Mouse (Mus musculus) kidney, embryonic 14.5 days (tissue): Measurements from ENCODE around the gene Rprd1b. TPM values are rescaled to one million over a fixed set of nuclear protein-coding genes. Genes with fewer than 3 reads are reported as not detected.

Source experiments
- ATAC-seq: fragments of 200-750 bp; cut with Nextera tagmentation; 2 replicates; pipeline ENCODE4 v1.8.0; 2017; ENCODE audit warnings: moderate number of reproducible peaks, mild to moderate bottlenecking, moderate TSS enrichment, moderate library complexity; ENCODE audit not compliant: low FRiP score, low TSS enrichment
- H3K27ac ChIP-seq: fragments of 300-500 bp; sonication (generic); 2 replicates; pipeline ENCODE4 v1.5.1; 2014; ENCODE audit warnings: low read depth, mild to moderate bottlenecking, low read length, moderate library complexity, mixed read lengths
- H3K27me3 ChIP-seq: fragments of 300-500 bp; sonication (generic); 2 replicates; pipeline ENCODE4 v1.6.1; 2014; ENCODE audit warnings: mild to moderate bottlenecking, low read length; ENCODE audit not compliant: control insufficient read depth, insufficient read depth
- H3K36me3 ChIP-seq: fragments of 300-500 bp; sonication (generic); 2 replicates; pipeline ENCODE4 v1.6.1; 2014; ENCODE audit warnings: low read length, mixed read lengths; ENCODE audit not compliant: control insufficient read depth, insufficient read depth
- H3K4me1 ChIP-seq: fragments of 300-500 bp; sonication (generic); 2 replicates; pipeline ENCODE4 v1.6.1; 2014; ENCODE audit warnings: low read length, mixed read lengths; ENCODE audit not compliant: control insufficient read depth, insufficient read depth
- H3K4me2 ChIP-seq: fragments of 300-500 bp; sonication (generic); replicated peaks from 2 replicates; pipeline ENCODE4 v1.6.1; 2014; ENCODE audit warnings: low read depth, mild to moderate bottlenecking, low read length
- H3K4me3 ChIP-seq: fragments of 300-500 bp; sonication (generic); 2 replicates; pipeline ENCODE4 v1.5.1; 2014; ENCODE audit warnings: mild to moderate bottlenecking, low read length
- H3K9ac ChIP-seq: fragments of 300-500 bp; sonication (generic); 2 replicates; pipeline ENCODE4 v1.6.1; 2014; ENCODE audit warnings: low read depth, mild to moderate bottlenecking, low read length, moderate library complexity
- H3K9me3 ChIP-seq: fragments of 300-500 bp; sonication (generic); 2 replicates; pipeline ENCODE4 v1.6.1; 2016; ENCODE audit warnings: low read length; ENCODE audit not compliant: control insufficient read depth
- WGBS: fragments of 180-500 bp; shearing (Covaris S2); extraction: QIAGEN DNeasy Blood & Tissue Kit; methylation state at CpG from one replicate; pipeline ENCODE4 v1.1.7; 2014; 5-methylcytosine and 5-hydroxymethylcytosine counted together
- polyA plus RNA-seq: library from polyadenylated mRNA; unstranded; fragments of >200 nt; fragmentation: Nextera tagmentation; extraction: Ambion mirVana; gene quantifications from 2 replicates; pipeline ENCODE4 v1.2.1, GENCODE M21; 2014

The Rprd1b gene
- polyA plus RNA-seq, 1 experiment from 2014 or later = 53.3 TPM

DNA sequence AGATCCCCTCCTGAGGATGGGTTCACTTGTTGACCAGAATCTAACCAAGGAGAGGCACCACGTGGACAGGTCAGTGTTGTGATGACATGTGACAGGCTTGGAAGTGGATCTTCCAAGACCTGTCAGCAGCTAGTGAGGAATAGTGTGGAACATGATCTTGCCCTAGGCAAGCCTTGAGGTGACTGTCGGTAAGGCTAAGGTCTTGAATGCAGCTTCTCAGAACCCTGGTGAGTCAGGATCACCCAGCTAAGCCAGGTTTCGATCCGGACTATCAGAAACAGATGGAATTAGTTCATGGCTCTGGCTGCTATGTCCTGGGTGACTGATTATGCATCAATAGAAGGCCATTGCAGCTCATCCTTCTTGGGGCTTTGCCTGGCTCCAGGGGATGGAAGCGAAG, 70.4 kb downstream of the Rprd1b start:
- H3K4me2 ChIP-seq = no peak overlapping the region
- 85% methylated on average over 5 of the region's 5 CpGs for WGBS
- H3K9ac ChIP-seq = no peak overlapping the region
- ATAC-seq = no peak
- no peak overlapping the region for H3K27ac ChIP-seq
- no peaks in the 10 kb centered on the region for H3K9me3 ChIP-seq
- H3K36me3 ChIP-seq = no peaks in the 10 kb centered on the region
- peaks cover 12% of the 10 kb centered on the region for H3K4me1 ChIP-seq
- no peaks in the 10 kb centered on the region for H3K27me3 ChIP-seq
- H3K4me3 ChIP-seq = no peak overlapping the region

DNA sequence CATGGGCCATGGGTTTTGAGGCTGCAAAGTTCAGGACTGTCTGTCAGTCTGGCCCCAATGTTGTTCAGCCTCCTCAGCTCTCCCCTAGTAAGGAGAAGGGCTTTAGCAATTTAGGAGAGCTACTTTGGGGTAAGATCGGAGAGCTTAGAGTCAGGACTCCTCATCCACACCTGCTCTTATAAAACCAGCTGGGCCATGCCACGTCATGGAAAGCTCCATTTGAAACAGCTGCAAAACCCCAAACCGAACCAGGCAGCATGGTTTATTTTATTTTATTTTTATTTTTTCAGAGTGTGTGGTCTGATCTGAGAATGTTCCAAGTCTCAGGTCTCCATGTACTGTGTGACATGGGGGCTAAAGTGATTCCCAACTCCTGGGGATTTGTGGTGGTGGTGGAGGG, 71.2 kb downstream of the Rprd1b start:
- Histone ChIP-seq H3K9me3 (no peaks in the 10 kb centered on the region), H3K4me2 (no peak overlapping the region), H3K27me3 (no peaks in the 10 kb centered on the region), H3K9ac (no peak overlapping the region), H3K4me1 (peaks cover 4% of the 10 kb centered on the region; the same call in 1 of the 2 replicates), H3K36me3 (no peaks in the 10 kb centered on the region), H3K27ac (no peak overlapping the region), H3K4me3 (no peak overlapping the region)
- ATAC-seq = 0 out of 2 replicates have a peak, but pooled peaks have one; percentile 41
- WGBS = 68% methylated on average over 3 of the region's 3 CpGs

- Histone ChIP-seq H3K9me3 (no peaks in the 10 kb centered on the region), H3K4me3 (no peak overlapping the region), H3K4me2 (no peak overlapping the region), H3K9ac (no peak overlapping the region), H3K27ac (no peak overlapping the region), H3K4me1 (peaks cover 3% of the 10 kb centered on the region; the same call in 1 of the 2 replicates), H3K27me3 (no peaks in the 10 kb centered on the region), H3K36me3 (no peaks in the 10 kb centered on the region)
- WGBS = 82% methylated on average over 5 of the region's 5 CpGs
- ATAC-seq = no peak
Measured at GRCm38 (mm10) chr2:158101768-158102167, 73.5 kb downstream of the Rprd1b start.

- ATAC-seq = no peak
- whole genome bisulfite sequencing = 48% methylated on average over 6 of the region's 6 CpGs
- H3K36me3 ChIP-seq = no peaks in the 10 kb centered on the region
Measured at GRCm38 (mm10) chr2:158104966-158105365, 76.7 kb downstream of the Rprd1b start.

GRCm38 (mm10) chr2:158105605-158106004, 77.3 kb downstream of the Rprd1b start:
- Histone ChIP-seq H3K36me3 (no peaks in the 10 kb centered on the region), H3K4me2 (no peak overlapping the region), H3K4me1 (peaks cover 18% of the 10 kb centered on the region), H3K9ac (no peak overlapping the region), H3K27ac (no peak overlapping the region), H3K9me3 (no peaks in the 10 kb centered on the region), H3K27me3 (no peaks in the 10 kb centered on the region), H3K4me3 (no peak overlapping the region)
- WGBS = 84% methylated on average over 6 of the region's 6 CpGs
- no peak for ATAC-seq

More at GRCm38 (mm10) chr2:158104966-158105365, 76.7 kb downstream of the Rprd1b start:
- no peak overlapping the region for H3K27ac ChIP-seq
- H3K27me3 ChIP-seq = no peaks in the 10 kb centered on the region
- H3K9ac ChIP-seq = no peak overlapping the region
- H3K4me3 ChIP-seq = no peak overlapping the region
- H3K9me3 ChIP-seq = no peaks in the 10 kb centered on the region
- no peak overlapping the region for H3K4me2 ChIP-seq
- H3K4me1 ChIP-seq = peaks cover 22% of the 10 kb centered on the region

- H3K27me3 ChIP-seq = no peaks in the 10 kb centered on the region
- H3K36me3 ChIP-seq = no peaks in the 10 kb centered on the region
- WGBS = 25% methylated on average over 6 of the region's 6 CpGs
- peak; percentile 61 for ATAC-seq
- peaks cover 18% of the 10 kb centered on the region for H3K4me1 ChIP-seq
- peak overlapping the region; percentile 66; the same call in 1 of the 2 replicates for H3K27ac ChIP-seq
- no peak overlapping the region for H3K9ac ChIP-seq
- no peak overlapping the region for H3K4me2 ChIP-seq
- H3K9me3 ChIP-seq = no peaks in the 10 kb centered on the region
- H3K4me3 ChIP-seq = no peak overlapping the region
Measured at GRCm38 (mm10) chr2:158106947-158107587, 78.8 kb downstream of the Rprd1b start.

DNA sequence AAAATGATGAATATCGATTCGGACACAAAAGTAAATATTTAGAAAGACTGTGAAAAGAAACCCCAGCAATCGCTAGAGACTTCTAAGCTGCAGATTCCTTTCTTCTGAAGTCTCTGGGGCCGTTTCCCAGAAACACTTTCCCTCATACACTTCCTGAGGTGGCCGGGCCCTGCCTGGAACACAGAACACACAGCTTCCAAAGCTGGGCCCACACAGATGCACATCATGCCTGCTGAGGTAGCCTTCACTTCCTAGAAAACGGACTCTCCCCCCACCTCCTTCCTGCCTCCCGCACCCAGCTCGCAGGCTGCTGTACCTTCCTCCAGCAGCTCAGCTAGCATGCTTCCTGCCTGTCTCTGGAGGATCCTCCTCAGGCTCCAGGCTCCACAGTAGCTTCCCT, 81.2 kb downstream of the Rprd1b start:
- no peaks in the 10 kb centered on the region for H3K27me3 ChIP-seq
- no peak overlapping the region for H3K4me2 ChIP-seq
- H3K9ac ChIP-seq = no peak overlapping the region
- 41% methylated on average over 8 of the region's 8 CpGs for WGBS
- H3K27ac ChIP-seq = peak overlapping the region; percentile 74; the same call in 1 of the 2 replicates
- ATAC-seq = no peak
- no peaks in the 10 kb centered on the region for H3K9me3 ChIP-seq
- H3K36me3 ChIP-seq = no peaks in the 10 kb centered on the region
- no peak overlapping the region for H3K4me3 ChIP-seq
- H3K4me1 ChIP-seq = peaks cover 32% of the 10 kb centered on the region

GRCm38 (mm10) chr2:158113591-158114257, 85.4 kb downstream of the Rprd1b start:
- Histone ChIP-seq H3K36me3 (peaks cover 3% of the 10 kb centered on the region; the same call in 1 of the 2 replicates), H3K27me3 (no peaks in the 10 kb centered on the region), H3K27ac (peak overlapping the region; percentile 93), H3K4me3 (no peak overlapping the region), H3K4me1 (peaks cover 28% of the 10 kb centered on the region), H3K9me3 (no peaks in the 10 kb centered on the region), H3K4me2 (peak overlapping the region; percentile 26), H3K9ac (no peak overlapping the region; the same call in 1 of the 2 replicates)
- ATAC-seq = peak; percentile 58; the same call in 1 of the 2 replicates
- WGBS = 27% methylated on average over 9 of the region's 9 CpGs

DNA sequence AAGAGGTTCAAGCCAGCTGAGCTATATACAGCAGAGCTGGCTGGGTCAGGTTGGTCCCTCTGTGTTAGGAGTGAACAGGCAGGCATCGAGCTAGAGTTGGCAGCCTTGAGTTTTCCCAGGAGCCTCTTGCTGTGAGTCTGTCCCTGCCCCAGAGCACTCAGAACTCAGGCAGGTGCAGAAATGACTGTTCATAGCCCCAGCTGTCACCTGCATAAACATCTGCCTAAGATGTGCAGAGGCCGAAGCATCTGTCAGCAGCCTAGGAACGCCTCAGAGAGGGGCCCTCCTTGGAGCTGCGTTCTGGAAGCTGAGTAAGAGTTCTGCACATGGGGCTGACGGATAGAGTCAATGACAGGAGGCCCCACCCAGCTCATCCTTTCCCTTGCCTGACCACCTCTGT, 86.6 kb downstream of the Rprd1b start:
- no peak overlapping the region for H3K9ac ChIP-seq
- H3K27ac ChIP-seq = no peak overlapping the region
- ATAC-seq = no peak
- peaks cover 19% of the 10 kb centered on the region for H3K4me1 ChIP-seq
- H3K4me3 ChIP-seq = no peak overlapping the region
- no peaks in the 10 kb centered on the region for H3K9me3 ChIP-seq
- no peaks in the 10 kb centered on the region for H3K27me3 ChIP-seq
- H3K36me3 ChIP-seq = peaks cover 10% of the 10 kb centered on the region
- WGBS = 58% methylated on average over 5 of the region's 5 CpGs
- no peak overlapping the region for H3K4me2 ChIP-seq
